Mouse (Mus musculus): ENCODE results near the gene Doc2g.

Doc2g gene

GRCm38 (mm10) chr19:3990804-3991203, 12.3 kb upstream of the Doc2g start:
- DNase-seq (ENCODE audit: low read depth, low spot score): no peak

- no peak for DNase-seq (ENCODE audit: low read depth, low spot score)
These were observed 11.6 kb upstream of the Doc2g start for GRCm38 (mm10) chr19:3991562-3991961.

- no peak for DNase-seq (ENCODE audit: low read depth, low spot score)
These were observed 11.1 kb upstream of the Doc2g start for GRCm38 (mm10) chr19:3991966-3992365.

- no peak for DNase-seq (ENCODE audit: low read depth, low spot score)
These were observed 10.7 kb upstream of the Doc2g start, which contains the start of gene Tbx10 for GRCm38 (mm10) chr19:3992416-3992815. TSS of gene Tbx10 (plus strand) at chr19:3992752.

- DNase-seq (ENCODE audit: low read depth, low spot score): no peak
These were observed 8.2 kb upstream of the Doc2g start for GRCm38 (mm10) chr19:3994932-3995331.

- DNase-seq (ENCODE audit: low read depth, low spot score): no peak
These were observed 7.6 kb upstream of the Doc2g start for GRCm38 (mm10) chr19:3995505-3995904.

GRCm38 (mm10) chr19:3996106-3996505, 7.0 kb upstream of the Doc2g start:
- no peak for DNase-seq (ENCODE audit: low read depth, low spot score)

- no peak for DNase-seq (ENCODE audit: low read depth, low spot score)
These were observed 6.4 kb upstream of the Doc2g start for GRCm38 (mm10) chr19:3996747-3997146.

GRCm38 (mm10) chr19:3997231-3997630, 5.9 kb upstream of the Doc2g start:
- DNase-seq (ENCODE audit: low read depth, low spot score): no peak

- DNase-seq (ENCODE audit: low read depth, low spot score): no peak
These were observed 4.8 kb upstream of the Doc2g start for GRCm38 (mm10) chr19:3998335-3998734.

GRCm38 (mm10) chr19:3999121-3999730, 3.9 kb upstream of the Doc2g start:
- DNase-seq (ENCODE audit: low read depth, low spot score): no peak

GRCm38 (mm10) chr19:4000119-4000900, 2.8 kb upstream of the Doc2g start, which contains the start of the genes Nudt8 and Gm49405:
TSS of gene Nudt8 (plus strand) at chr19:4000580.
TSS of gene Gm49405 (plus strand) at chr19:4000626.
- DNase-seq (ENCODE audit: low read depth, low spot score): peak; percentile 97

GRCm38 (mm10) chr19:4000949-4001525, 2.1 kb upstream of the Doc2g start:
- DNase-seq (ENCODE audit: low read depth, low spot score): no peak

- DNase-seq (ENCODE audit: low read depth, low spot score): no peak
These were observed 1.4 kb upstream of the Doc2g start for GRCm38 (mm10) chr19:4001752-4002151.

- DNase-seq (ENCODE audit: low read depth, low spot score): no peak
These were observed 528 bp downstream of the Doc2g start for GRCm38 (mm10) chr19:4003641-4004040.

GRCm38 (mm10) chr19:4004331-4004730, 1.2 kb downstream of the Doc2g start:
- DNase-seq (ENCODE audit: low read depth, low spot score): no peak

GRCm38 (mm10) chr19:4005091-4005490, 2.0 kb downstream of the Doc2g start:
- DNase-seq (ENCODE audit: low read depth, low spot score): no peak

- no peak for DNase-seq (ENCODE audit: low read depth, low spot score)
These were observed 2.9 kb downstream of the Doc2g start for GRCm38 (mm10) chr19:4005971-4006370.

GRCm38 (mm10) chr19:4011086-4011485, 8.0 kb downstream of the Doc2g start:
- no peak for DNase-seq (ENCODE audit: low read depth, low spot score)

GRCm38 (mm10) chr19:4012432-4013022, 9.4 kb downstream of the Doc2g start, which contains the start of gene Ndufv1:
TSS of gene Ndufv1 (minus strand) at chr19:4012806.
- DNase-seq (ENCODE audit: low read depth, low spot score): peak; percentile 99

GRCm38 (mm10) chr19:4013066-4013465, 10.0 kb downstream of the Doc2g start:
- DNase-seq (ENCODE audit: low read depth, low spot score): no peak

GRCm38 (mm10) chr19:4014802-4015201, 11.7 kb downstream of the Doc2g start:
- no peak for DNase-seq (ENCODE audit: low read depth, low spot score)

All from telencephalon, adult 2 months (tissue).